Mouse (Mus musculus) stomach, postnatal 0 days (tissue): ENCODE measurements at regions not wholly inside any gene's neighbourhood (a gene's known extent, or its start where the extent isn't known, plus 50 kb on each side); places are given as distances from the start of the nearest gene placed in this dataset.

Source experiments
- CTCF ChIP-seq: IDR thresholded peaks from 2 replicates; pipeline ENCODE4 v1.5.1; 2016; ENCODE audit warnings: antibody characterized with exemption, low read depth, mild to moderate bottlenecking, moderate library complexity
- EP300 ChIP-seq: optimal IDR thresholded peaks from 2 replicates; pipeline ENCODE3; 2016; ENCODE audit warnings: antibody characterized with exemption

- TF ChIP-seq CTCF (no peak), EP300 (no peak)
Measured at GRCm38 (mm10) chr4:35403594-35403993, 177.6 kb upstream of the C9orf72 start.
